Mouse (Mus musculus) cerebellum, adult 2 months (tissue): ENCODE measurements around the gene BC051142.
"Not testable (repeated sequence)": the region's sequence is repeated elsewhere in the genome, so short reads cannot be mapped to it uniquely, and the experiment has no call there.

Experiments
- CTCF ChIP-seq: fragments of 200-500 bp; IDR thresholded peaks from 2 replicates; pipeline ENCODE4 v1.5.1; 2011; ENCODE audit warnings: low read depth, mild to moderate bottlenecking, control low read depth, low read length, moderate library complexity, borderline replicate concordance; ENCODE audit not compliant: insufficient read depth
- POLR2A ChIP-seq: fragments of 200-500 bp; IDR thresholded peaks from 2 replicates; pipeline ENCODE4 v1.6.1; 2011; ENCODE audit warnings: low read length, control low read depth, borderline replicate concordance; ENCODE audit not compliant: insufficient read depth

- not testable (repeated sequence) for TF ChIP-seq CTCF, POLR2A
Observed at GRCm38 (mm10) chr17:34477238-34478013, 78.8 kb downstream of the BC051142 start, which contains the start of gene Btnl4.
